Mouse (Mus musculus) thymus, adult 2 months (tissue): ENCODE results near the gene Tex22.

Experiments used
- CTCF ChIP-seq: fragments of 200-500 bp; IDR thresholded peaks from 2 replicates; pipeline ENCODE4 v1.5.1; 2012; ENCODE audit warnings: mild to moderate bottlenecking, control low read depth, low read length, moderate library complexity, borderline replicate concordance; ENCODE audit not compliant: control insufficient read depth, poor library complexity, insufficient read depth; ENCODE audit errors: extremely low read depth
- POLR2A ChIP-seq: fragments of 200-500 bp; IDR thresholded peaks from 2 replicates; pipeline ENCODE4 v1.6.1; 2012; ENCODE audit warnings: mild to moderate bottlenecking, low read length, control low read depth, moderate library complexity; ENCODE audit not compliant: control insufficient read depth, poor library complexity, insufficient read depth; ENCODE audit errors: extremely low read depth

- TF ChIP-seq POLR2A (peak; percentile 50; the same call in 1 of the 2 replicates), CTCF (no peak)
Observed at GRCm38 (mm10) chr12:113097749-113098281, 23.5 kb downstream of the Tex22 start, which contains the start of gene Mta1.
